Comparison of ENCODE assay signal across 7 mouse cellular contexts in genomic region chr9:27299286-27300187, GRCm38 (mm10). TPM values are rescaled to one million over a fixed set of nuclear protein-coding genes. Genes with fewer than 3 reads are reported as not detected.
DNase-seq lines count a peak whose midpoint lies in the region; ATAC-seq and TF ChIP-seq lines count a peak whose summit lies in the region.

No protein-coding gene starts in this region.

- H3K36me3 ChIP-seq in testis, adult 2 months (ENCODE audit: control insufficient read depth, insufficient read depth, low read length), result no peaks in the 10 kb centered on the region
- H3K36me3 ChIP-seq in hindbrain, embryonic 11.5 days (ENCODE audit: control insufficient read depth, insufficient read depth, low read length), result no peaks in the 10 kb centered on the region

- peak overlapping the region; percentile 68 for H3K9ac ChIP-seq in hindbrain, embryonic 11.5 days (ENCODE audit: low read depth, low read length)

- TF ChIP-seq CTCF in testis, adult 2 months (IDR thresholded peaks at IDR 0.05; ENCODE audit: control insufficient read depth, insufficient read depth, insufficient replicate concordance, low read depth, low read length), result no peak

- ATAC-seq in hindbrain, embryonic 11.5 days (ENCODE audit: low FRiP score), result peak; percentile 31
- 0 out of 2 replicates have a peak, but pooled peaks have one; percentile 2 for ATAC-seq in megakaryocyte-erythroid progenitor cell, adult 5-6 weeks (replicated peaks; ENCODE audit: low FRiP score, low TSS enrichment, poor library complexity, severe bottlenecking)

- no peaks in the 10 kb centered on the region for H3K27me3 ChIP-seq in testis, adult 2 months (ENCODE audit: control insufficient read depth, insufficient read depth, low read length)
- H3K27me3 ChIP-seq in hindbrain, embryonic 11.5 days (ENCODE audit: control insufficient read depth, insufficient read depth, low read length), result peaks cover 4% of the 10 kb centered on the region; the same call in 1 of the 2 replicates

- peaks cover 7% of the 10 kb centered on the region for H3K4me1 ChIP-seq in testis, adult 2 months (ENCODE audit: control insufficient read depth, insufficient read depth, low read length)
- H3K4me1 ChIP-seq in hindbrain, embryonic 11.5 days (replicated peaks; ENCODE audit: control insufficient read depth, insufficient read depth, low read length), result peaks cover 12% of the 10 kb centered on the region; the same call in 1 of the 2 replicates

- peak overlapping the region; percentile 65 for H3K4me3 ChIP-seq in testis, adult 2 months (ENCODE audit: control insufficient read depth, low read depth, low read length)
- H3K4me3 ChIP-seq in hindbrain, embryonic 11.5 days (ENCODE audit: low read depth, low read length), result peak overlapping the region; percentile 71

- H3K9me3 ChIP-seq in hindbrain, embryonic 11.5 days (ENCODE audit: control insufficient read depth, low read length), result no peaks in the 10 kb centered on the region

- H3K27ac ChIP-seq in testis, adult 2 months (ENCODE audit: control insufficient read depth, insufficient read depth, low read depth, low read length), result no peak overlapping the region
- H3K27ac ChIP-seq in hindbrain, embryonic 11.5 days (ENCODE audit: low read depth, low read length), result peak overlapping the region; percentile 63

- H3K4me2 ChIP-seq in hindbrain, embryonic 11.5 days (replicated peaks; ENCODE audit: low read depth, low read length), result peak overlapping the region; percentile 98

- WGBS in hindbrain, embryonic 11.5 days, result under 1% methylated on average over 68 of the region's 68 CpGs

- TF ChIP-seq POLR2A in testis, adult 2 months (IDR thresholded peaks at IDR 0.05; ENCODE audit: control insufficient read depth, low read depth, low read length), result no peak

- DNase-seq in testis, postnatal 14 days (ENCODE audit: low spot score), result no peak
- peak; percentile 22 for DNase-seq in embryo, embryonic 10 days (ENCODE audit: low spot score)
- DNase-seq in hindbrain, embryonic 11.5 days (ENCODE audit: low spot score), result peak; percentile 64
- DNase-seq in spleen, adult 12 weeks (ENCODE audit: low spot score), result no peak
- no peak for DNase-seq in thymus, postnatal 36 days

RNA-seq across cellular contexts. Expression of gene Igsf9b, which starts 0.5 kb away (rescaled TPM):
- 1.7 and 1.9 TPM in 2 replicates for polyA plus RNA-seq in testis, adult 2 months (2012; rRNA removed)
- 5.7 and 6.6 TPM in 2 replicates for polyA plus RNA-seq in hindbrain, embryonic 11.5 days (2014; fragmentation: Nextera tagmentation; extraction: Ambion mirVana)
- not detected in 2 replicates for total RNA-seq in megakaryocyte-erythroid progenitor cell, adult 5-6 weeks (2014; fragmentation: Nextera tagmentation)
- total RNA-seq in megakaryocyte-erythroid progenitor cell, adult 5-6 weeks (2017), result not detected in 2 replicates

Comparison
In these comparisons a context has a peak if more than half of its experiments do, and no peak if none do; other contexts are left out.
1. DNase-seq: peak in embryo, embryonic 10 days (single experiment) and hindbrain, embryonic 11.5 days (single experiment); none in testis, postnatal 14 days (single experiment), spleen, adult 12 weeks (single experiment) and thymus, postnatal 36 days (0 of 2).